Mouse (Mus musculus): ENCODE measurements around the gene Tcf12.

DNA sequence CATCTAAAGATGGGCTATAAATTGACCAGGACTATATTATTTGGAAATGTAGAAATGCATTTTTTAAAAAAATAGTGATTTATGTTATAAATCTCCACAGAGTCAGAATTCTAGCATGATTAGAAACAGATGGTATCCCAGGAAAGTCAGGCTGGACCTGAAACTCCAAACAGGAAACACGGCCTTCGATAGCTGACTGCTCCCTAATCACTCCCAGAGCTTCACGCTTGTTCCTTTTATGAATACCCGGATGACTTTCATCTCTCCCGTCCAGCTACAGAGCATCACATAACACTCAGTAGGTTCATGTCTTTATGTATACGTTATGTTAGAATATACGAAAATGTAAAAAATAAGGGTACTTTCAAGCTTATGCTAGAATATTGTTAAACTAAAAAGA, 216.4 kb downstream of the Tcf12 start:
- TF ChIP-seq CTCF (IDR thresholded peaks at IDR 0.05; ENCODE audit: borderline replicate concordance, insufficient read depth, low read length) (no peak), POLR2A (IDR thresholded peaks at IDR 0.05; ENCODE audit: low read depth, low read length) (no peak)
